Mouse (Mus musculus) heart, postnatal 0 days (tissue): ENCODE results near the gene Clpb.

ENCODE experiments used
- CTCF ChIP-seq: IDR thresholded peaks from 2 replicates; pipeline ENCODE4 v1.5.1; 2016; ENCODE audit warnings: antibody characterized with exemption, control low read depth, low read depth
- EP300 ChIP-seq: IDR thresholded peaks from 2 replicates; pipeline ENCODE4 v1.6.1; 2016; ENCODE audit warnings: antibody characterized with exemption, low read depth

- no peak for TF ChIP-seq CTCF
- TF ChIP-seq EP300, result no peak
Observed at GRCm38 (mm10) chr7:101753492-101753891, 90.1 kb downstream of the Clpb start.
